Mouse (Mus musculus): ENCODE measurements at regions not wholly inside any gene's neighbourhood (a gene's known extent, or its start where the extent isn't known, plus 50 kb on each side); places are given as distances from the start of the nearest gene placed in this dataset.

GRCm38 (mm10) chr16:73470535-73470934 lies 941.1 kb downstream of the Robo2 start:
- Histone ChIP-seq H3K27me3 (no peaks in the 10 kb centered on the region), H3K9me3 (no peaks in the 10 kb centered on the region), H3K27ac (no peak overlapping the region), H3K9ac (no peak overlapping the region), H3K4me2 (no peak overlapping the region), H3K36me3 (no peaks in the 10 kb centered on the region), H3K4me3 (no peak overlapping the region), H3K4me1 (replicated peaks) (no peaks in the 10 kb centered on the region)
- no peak for ATAC-seq (ENCODE audit: low FRiP score)
- 54% methylated on average over 4 of the region's 4 CpGs for WGBS

GRCm38 (mm10) chr16:73466296-73466695 lies 945.3 kb downstream of the Robo2 start:
- H3K36me3 ChIP-seq = no peaks in the 10 kb centered on the region
- no peaks in the 10 kb centered on the region for H3K4me1 ChIP-seq (replicated peaks)
- no peak overlapping the region for H3K4me2 ChIP-seq
- H3K9me3 ChIP-seq = no peaks in the 10 kb centered on the region
- no peaks in the 10 kb centered on the region for H3K27me3 ChIP-seq
- 65% methylated on average over 6 of the region's 6 CpGs for WGBS
- no peak overlapping the region for H3K9ac ChIP-seq
- no peak for ATAC-seq (ENCODE audit: low FRiP score)
- H3K27ac ChIP-seq = no peak overlapping the region
- H3K4me3 ChIP-seq = no peak overlapping the region

- Histone ChIP-seq H3K4me3 (no peak overlapping the region), H3K4me1 (replicated peaks) (no peaks in the 10 kb centered on the region), H3K4me2 (no peak overlapping the region), H3K27ac (no peak overlapping the region), H3K36me3 (no peaks in the 10 kb centered on the region), H3K27me3 (no peaks in the 10 kb centered on the region), H3K9me3 (no peaks in the 10 kb centered on the region), H3K9ac (no peak overlapping the region)
- no peak for ATAC-seq (ENCODE audit: low FRiP score)
- WGBS = 92% methylated on average over 4 of the region's 4 CpGs
Measured at GRCm38 (mm10) chr16:73462516-73462915, 949.1 kb downstream of the Robo2 start.

- no peaks in the 10 kb centered on the region for H3K9me3 ChIP-seq
- 83% methylated on average over 3 of the region's 3 CpGs for WGBS
Measured at GRCm38 (mm10) chr16:73450634-73451245, 960.9 kb downstream of the Robo2 start.

GRCm38 (mm10) chr16:73449836-73450235 lies 961.8 kb downstream of the Robo2 start:
- no peaks in the 10 kb centered on the region for H3K9me3 ChIP-seq
- WGBS = 87% methylated on average over 7 of the region's 7 CpGs
- H3K36me3 ChIP-seq = no peaks in the 10 kb centered on the region
- no peak overlapping the region for H3K9ac ChIP-seq
- H3K4me1 ChIP-seq (replicated peaks) = no peaks in the 10 kb centered on the region
- no peak overlapping the region for H3K27ac ChIP-seq
- no peaks in the 10 kb centered on the region for H3K27me3 ChIP-seq
- H3K4me2 ChIP-seq = no peak overlapping the region
- H3K4me3 ChIP-seq = no peak overlapping the region
- ATAC-seq (ENCODE audit: low FRiP score) = no peak

More at GRCm38 (mm10) chr16:73450634-73451245, 960.9 kb downstream of the Robo2 start:
- H3K9ac ChIP-seq = no peak overlapping the region
- no peak overlapping the region for H3K4me3 ChIP-seq
- ATAC-seq (ENCODE audit: low FRiP score) = no peak
- no peaks in the 10 kb centered on the region for H3K36me3 ChIP-seq
- H3K4me2 ChIP-seq = no peak overlapping the region
- H3K4me1 ChIP-seq (replicated peaks) = no peaks in the 10 kb centered on the region
- no peaks in the 10 kb centered on the region for H3K27me3 ChIP-seq
- H3K27ac ChIP-seq = no peak overlapping the region

- ATAC-seq (ENCODE audit: low FRiP score) = no peak
- no peak overlapping the region for H3K9ac ChIP-seq
- H3K36me3 ChIP-seq = no peaks in the 10 kb centered on the region
- WGBS = 90% methylated on average over 3 of the region's 3 CpGs
- no peaks in the 10 kb centered on the region for H3K4me1 ChIP-seq (replicated peaks)
- H3K4me2 ChIP-seq = no peak overlapping the region
- H3K9me3 ChIP-seq = no peaks in the 10 kb centered on the region
- no peak overlapping the region for H3K4me3 ChIP-seq
- H3K27ac ChIP-seq = no peak overlapping the region
- H3K27me3 ChIP-seq = no peaks in the 10 kb centered on the region
Measured at GRCm38 (mm10) chr16:73435726-73436125, 975.9 kb downstream of the Robo2 start.

GRCm38 (mm10) chr16:73424851-73425250 lies 986.8 kb downstream of the Robo2 start:
- Histone ChIP-seq H3K4me2 (no peak overlapping the region), H3K36me3 (no peaks in the 10 kb centered on the region), H3K27me3 (no peaks in the 10 kb centered on the region), H3K4me3 (no peak overlapping the region), H3K4me1 (replicated peaks) (no peaks in the 10 kb centered on the region), H3K9ac (no peak overlapping the region), H3K27ac (no peak overlapping the region), H3K9me3 (0 out of 2 replicates have a peak, but pooled peaks cover 12% of the 10 kb centered on the region)
- WGBS = 84% methylated on average over 5 of the region's 5 CpGs
- no peak for ATAC-seq (ENCODE audit: low FRiP score)

- no peaks in the 10 kb centered on the region for H3K27me3 ChIP-seq
- ATAC-seq (ENCODE audit: low FRiP score) = no peak
- H3K4me3 ChIP-seq = no peak overlapping the region
- H3K36me3 ChIP-seq = no peaks in the 10 kb centered on the region
- no peak overlapping the region for H3K27ac ChIP-seq
- H3K4me2 ChIP-seq = no peak overlapping the region
- no peaks in the 10 kb centered on the region for H3K4me1 ChIP-seq (replicated peaks)
- H3K9me3 ChIP-seq = 0 out of 2 replicates have a peak, but pooled peaks cover 12% of the 10 kb centered on the region
- H3K9ac ChIP-seq = no peak overlapping the region
- WGBS = 83% methylated on average over 2 of the region's 2 CpGs
Measured at GRCm38 (mm10) chr16:73424311-73424710, 987.3 kb downstream of the Robo2 start.

- no peak overlapping the region for H3K4me2 ChIP-seq
- ATAC-seq (ENCODE audit: low FRiP score) = no peak
- H3K4me1 ChIP-seq (replicated peaks) = no peaks in the 10 kb centered on the region
- H3K9me3 ChIP-seq = no peaks in the 10 kb centered on the region
- 64% methylated on average over 3 of the region's 3 CpGs for whole genome bisulfite sequencing
- H3K9ac ChIP-seq = no peak overlapping the region
- H3K27ac ChIP-seq = no peak overlapping the region
- H3K4me3 ChIP-seq = no peak overlapping the region
- no peaks in the 10 kb centered on the region for H3K36me3 ChIP-seq
- no peaks in the 10 kb centered on the region for H3K27me3 ChIP-seq
Measured at GRCm38 (mm10) chr16:73404509-73404908, 1007.1 kb downstream of the Robo2 start.

GRCm38 (mm10) chr16:73404099-73404498 lies 1007.5 kb downstream of the Robo2 start:
- Histone ChIP-seq H3K36me3 (no peaks in the 10 kb centered on the region), H3K4me2 (no peak overlapping the region), H3K4me3 (no peak overlapping the region), H3K27ac (0 out of 2 replicates have a peak overlapping the region, but pooled peaks have one; percentile 18), H3K9ac (no peak overlapping the region), H3K4me1 (replicated peaks) (no peaks in the 10 kb centered on the region), H3K27me3 (no peaks in the 10 kb centered on the region), H3K9me3 (no peaks in the 10 kb centered on the region)
- 62% methylated on average over 3 of the region's 3 CpGs for WGBS
- no peak for ATAC-seq (ENCODE audit: low FRiP score)

- 68% methylated on average over 2 of the region's 2 CpGs for WGBS
- no peak overlapping the region for H3K27ac ChIP-seq
- H3K27me3 ChIP-seq = no peaks in the 10 kb centered on the region
Measured at GRCm38 (mm10) chr16:73379056-73379455, 1032.6 kb downstream of the Robo2 start.

GRCm38 (mm10) chr16:73374608-73375165 lies 1036.9 kb downstream of the Robo2 start:
- Histone ChIP-seq H3K36me3 (no peaks in the 10 kb centered on the region), H3K9ac (no peak overlapping the region), H3K27me3 (no peaks in the 10 kb centered on the region), H3K27ac (peak overlapping the region; percentile 66), H3K9me3 (no peaks in the 10 kb centered on the region; the same call in 1 of the 2 replicates), H3K4me2 (no peak overlapping the region), H3K4me3 (no peak overlapping the region), H3K4me1 (replicated peaks) (peaks cover 5% of the 10 kb centered on the region)
- WGBS = 56% methylated on average over 3 of the region's 3 CpGs
- peak; percentile 76 for ATAC-seq (ENCODE audit: low FRiP score)

More at GRCm38 (mm10) chr16:73379056-73379455, 1032.6 kb downstream of the Robo2 start:
- H3K9me3 ChIP-seq = no peaks in the 10 kb centered on the region
- no peaks in the 10 kb centered on the region for H3K36me3 ChIP-seq
- no peak overlapping the region for H3K9ac ChIP-seq
- ATAC-seq (ENCODE audit: low FRiP score) = no peak
- no peak overlapping the region for H3K4me2 ChIP-seq
- H3K4me3 ChIP-seq = no peak overlapping the region
- H3K4me1 ChIP-seq (replicated peaks) = peaks cover 5% of the 10 kb centered on the region

Measured in hindbrain, embryonic 13.5 days (tissue).